Mouse (Mus musculus): ENCODE data around the gene Pate3.
"Not testable (repeated sequence)": the region's sequence is repeated elsewhere in the genome, so short reads cannot be mapped to it uniquely, and the experiment has no call there.

The Pate3 gene

DNA sequence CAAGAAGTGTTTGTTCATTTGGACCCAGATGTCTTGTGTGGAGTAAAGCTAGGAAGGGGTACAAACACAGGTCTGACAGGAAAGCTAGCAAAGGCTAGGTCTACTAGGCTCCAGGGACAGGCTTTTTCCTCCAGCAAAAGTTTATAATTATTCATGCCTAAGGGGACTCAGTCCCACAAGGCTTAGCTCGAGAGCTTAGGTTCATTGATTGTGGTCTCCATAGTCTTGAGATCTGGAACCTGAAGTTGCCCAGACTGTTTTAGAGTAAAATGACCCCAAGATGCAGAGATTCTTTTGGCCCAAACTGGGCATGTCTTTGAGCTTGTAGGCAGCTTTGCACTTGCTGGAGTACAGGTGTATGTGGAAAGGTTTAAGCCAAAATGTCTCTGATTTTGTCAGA lies at the start of gene Pate3:
Pate3 (minus strand) TSS at position 101 of the 400 bp plus-strand sequence.
- in situ Hi-C loops (cut with MboI): no loop called here

DNA sequence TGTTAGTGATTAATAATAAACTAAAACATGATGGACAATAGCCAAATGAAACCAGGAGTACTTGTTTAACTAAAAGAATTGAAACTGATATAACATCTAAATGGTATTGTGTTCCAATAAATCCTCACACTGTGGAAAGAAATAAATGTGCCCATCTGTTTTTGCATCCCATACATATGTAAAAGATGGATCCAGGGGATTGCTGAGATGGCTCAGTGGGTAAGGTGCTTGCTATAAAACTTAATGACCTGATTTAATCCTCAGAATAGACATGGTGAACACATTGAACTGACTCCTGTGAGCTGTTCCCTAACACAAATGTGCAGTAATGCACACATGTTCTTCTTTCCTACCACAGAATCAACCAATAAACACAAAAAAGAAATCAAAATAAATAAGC lies 43.9 kb upstream of the Pate3 start:
- in situ Hi-C loops (cut with MboI): no loop called here

- in situ Hi-C loops (cut with MboI): no loop called here
Measured at GRCm38 (mm10) chr9:35687013-35687412, 39.0 kb upstream of the Pate3 start, which contains the start of gene Pate1. Pate1 (minus strand) TSS chr9:35687390.

GRCm38 (mm10) chr9:35673557-35673956 lies 25.6 kb upstream of the Pate3 start:
- in situ Hi-C loops (cut with MboI): no loop called here

DNA sequence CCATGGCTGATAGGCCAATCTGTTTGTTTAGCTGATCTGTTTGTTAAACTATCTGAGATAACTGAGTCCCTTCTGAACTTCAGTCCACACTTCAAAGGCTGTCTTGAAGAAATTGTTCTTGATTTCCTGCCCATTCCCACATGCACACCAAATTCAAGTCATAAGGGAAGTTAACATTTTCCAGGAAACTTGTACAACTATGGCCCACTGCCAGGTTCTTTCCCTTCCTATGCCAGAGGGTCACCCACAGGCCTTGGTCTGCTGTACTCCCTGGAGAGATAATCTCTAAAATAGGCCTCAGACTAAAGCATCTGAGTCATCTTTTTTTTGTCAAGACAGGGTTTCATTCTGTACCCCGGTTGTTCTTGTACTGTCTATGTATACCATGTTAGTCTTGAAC lies 15.0 kb downstream of the Pate3 start:
- in situ Hi-C loops (cut with MboI): no loop called here

- in situ Hi-C loops (cut with MboI): not testable (repeated sequence)
Measured at GRCm38 (mm10) chr9:35616784-35617183, 31.2 kb downstream of the Pate3 start.

DNA sequence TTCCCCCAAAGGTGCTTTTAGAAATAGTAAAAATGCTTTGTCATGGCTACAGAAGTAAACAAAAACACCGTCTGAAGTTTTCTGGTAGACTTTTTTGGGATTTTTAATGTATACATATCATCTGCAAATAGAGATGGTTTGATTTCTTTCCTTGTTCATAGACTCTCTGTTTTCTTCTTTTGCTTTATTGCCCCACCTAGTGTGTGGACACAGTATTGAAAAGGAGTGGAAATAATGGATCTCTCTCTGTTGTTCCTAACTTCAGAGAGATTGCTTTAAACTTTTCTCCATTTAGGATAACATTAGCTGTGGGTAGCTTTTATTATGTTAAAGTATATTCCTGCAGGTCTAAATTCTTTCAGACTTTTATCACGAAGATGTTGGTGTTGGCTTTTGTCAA lies 34.0 kb downstream of the Pate3 start:
- in situ Hi-C loops (cut with MboI): no loop called here

DNA sequence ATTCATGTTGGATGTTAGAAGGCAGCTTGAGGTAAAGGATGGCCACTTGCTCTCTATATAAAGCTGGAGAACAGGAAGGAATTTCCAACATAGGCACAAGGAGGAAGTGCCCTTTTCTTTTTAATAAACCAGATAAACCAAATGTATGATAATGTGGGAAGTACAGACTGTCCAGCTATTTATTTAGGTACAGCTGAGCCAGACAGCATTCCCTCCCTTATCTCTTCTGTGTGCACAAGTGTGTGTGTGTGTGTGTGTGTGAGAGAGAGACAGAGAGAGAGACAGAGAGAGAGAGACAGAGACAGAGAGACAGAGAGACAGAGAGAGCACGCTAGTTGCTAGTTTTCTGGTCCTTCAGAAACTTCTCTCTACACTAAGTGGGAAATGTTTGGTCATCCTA lies 36.2 kb downstream of the Pate3 start, which contains the start of gene Pate4:
Pate4 (minus strand) TSS at position 101 of the 400 bp plus-strand sequence.
- in situ Hi-C loops (cut with MboI): no loop called here

GRCm38 (mm10) chr9:35607647-35608405 lies 40.2 kb downstream of the Pate3 start:
- in situ Hi-C loops (cut with MboI): no loop called here

Data from mature B cell (primary cell).